Mouse (Mus musculus) hematopoietic stem cell, adult 5-6 weeks (primary cell): ENCODE measurements around the gene Asb12. TPM values are rescaled to one million over a fixed set of nuclear protein-coding genes. Genes with fewer than 3 reads are reported as not detected.

Source experiments
- total RNA-seq: library from RNA; stranded (forward); fragments of 172-1452, 232-1000 nt; gene quantifications from 2 replicates; pipeline ENCODE4 v1.2.3, GENCODE M21; 2017

The Asb12 gene
- total RNA-seq, 1 experiment from 2014 or later = not detected

Other genes with a start within 250 kb of the Asb12 start
- 11.4 and 14.4 TPM in 2 replicates for gene Amer1, start 113.1 kb downstream of the Asb12 start, total RNA-seq
- not detected in 2 replicates for gene Pfn5, start 117 bp upstream of the Asb12 start, total RNA-seq
- 10.0 and 16.1 TPM in 2 replicates for gene Zc4h2, start 100.5 kb upstream of the Asb12 start, total RNA-seq
- gene Zc3h12b, start 153.7 kb upstream of the Asb12 start, total RNA-seq = 5.7 and 7.8 TPM in 2 replicates